Mouse (Mus musculus) neural tube, embryonic 11.5 days (tissue): ENCODE results near the gene Nmrk2. TPM values are rescaled to one million over a fixed set of nuclear protein-coding genes. Genes with fewer than 3 reads are reported as not detected.

ENCODE experiments used
- ATAC-seq: fragments of 200-750 bp; cut with Nextera tagmentation; 2 replicates; pipeline ENCODE4 v1.8.0; 2017; ENCODE audit warnings: moderate number of reproducible peaks, mild to moderate bottlenecking, moderate TSS enrichment, moderate library complexity; ENCODE audit not compliant: insufficient read depth, low FRiP score, low TSS enrichment
- DNase-seq: peaks from one replicate; pipeline ENCODE4 v3.0.0-alpha.2; 2015; ENCODE audit warnings: low spot score
- H3K27ac ChIP-seq: fragments of 300-500 bp; sonication (generic); 2 replicates; pipeline ENCODE4 v1.5.1; 2014; ENCODE audit warnings: low read depth, mild to moderate bottlenecking, low read length
- H3K27me3 ChIP-seq: fragments of 300-500 bp; sonication (generic); 2 replicates; pipeline ENCODE4 v1.6.1; 2014; ENCODE audit warnings: mild to moderate bottlenecking, low read length, mixed read lengths; ENCODE audit not compliant: control insufficient read depth, insufficient read depth
- H3K36me3 ChIP-seq: fragments of 300-500 bp; sonication (generic); 2 replicates; pipeline ENCODE4 v1.6.1; 2014; ENCODE audit warnings: mild to moderate bottlenecking, low read length, moderate library complexity, mixed read lengths; ENCODE audit not compliant: control insufficient read depth, insufficient read depth
- H3K4me1 ChIP-seq: fragments of 300-500 bp; sonication (generic); 2 replicates; pipeline ENCODE4 v1.6.1; 2014; ENCODE audit warnings: low read length, mixed read lengths; ENCODE audit not compliant: control insufficient read depth, insufficient read depth
- H3K4me2 ChIP-seq: fragments of 300-500 bp; sonication (generic); 2 replicates; pipeline ENCODE4 v1.6.1; 2014; ENCODE audit warnings: low read depth, mild to moderate bottlenecking, moderate library complexity
- H3K4me3 ChIP-seq: fragments of 300-500 bp; sonication (generic); 2 replicates; pipeline ENCODE4 v1.5.1; 2014; ENCODE audit warnings: low read depth, low read length
- H3K9ac ChIP-seq: fragments of 300-500 bp; sonication (generic); 2 replicates; pipeline ENCODE4 v1.6.1; 2014; ENCODE audit warnings: mild to moderate bottlenecking, low read length
- H3K9me3 ChIP-seq: fragments of 300-500 bp; sonication (generic); 2 replicates; pipeline ENCODE4 v1.6.1; 2016; ENCODE audit warnings: low read length; ENCODE audit not compliant: control insufficient read depth
- WGBS: fragments of 180-500 bp; shearing (Covaris S2); extraction: QIAGEN DNeasy Blood & Tissue Kit; methylation state at CpG from one replicate; pipeline ENCODE4 v1.1.7; 2014; 5-methylcytosine and 5-hydroxymethylcytosine counted together
- polyA plus RNA-seq: library from polyadenylated mRNA; unstranded; fragments of >200 nt; fragmentation: Nextera tagmentation; extraction: Ambion mirVana; gene quantifications from 2 replicates; pipeline ENCODE4 v1.2.1, GENCODE M21; 2014

The Nmrk2 gene
- 0.12 TPM in 2 replicates for polyA plus RNA-seq

- H3K9me3 ChIP-seq = no peaks in the 10 kb centered on the region
- 59% methylated on average over 13 of the region's 13 CpGs for WGBS
- H3K36me3 ChIP-seq = no peaks in the 10 kb centered on the region
- no peak for ATAC-seq
- no peak within 1 kb of the TSS for H3K27ac ChIP-seq
- H3K27me3 ChIP-seq = no peaks in the 10 kb centered on the region
- no peak for DNase-seq
- no peak within 1 kb of the TSS for H3K4me2 ChIP-seq
- no peak within 1 kb of the TSS for H3K4me3 ChIP-seq
- H3K9ac ChIP-seq = no peak within 1 kb of the TSS
- H3K4me1 ChIP-seq = no peaks in the 10 kb centered on the region
Measured at GRCm38 (mm10) chr10:81201807-81202758, at the start of gene Nmrk2. Gene Nmrk2 (minus strand): TSS chr10:81202051.

DNA sequence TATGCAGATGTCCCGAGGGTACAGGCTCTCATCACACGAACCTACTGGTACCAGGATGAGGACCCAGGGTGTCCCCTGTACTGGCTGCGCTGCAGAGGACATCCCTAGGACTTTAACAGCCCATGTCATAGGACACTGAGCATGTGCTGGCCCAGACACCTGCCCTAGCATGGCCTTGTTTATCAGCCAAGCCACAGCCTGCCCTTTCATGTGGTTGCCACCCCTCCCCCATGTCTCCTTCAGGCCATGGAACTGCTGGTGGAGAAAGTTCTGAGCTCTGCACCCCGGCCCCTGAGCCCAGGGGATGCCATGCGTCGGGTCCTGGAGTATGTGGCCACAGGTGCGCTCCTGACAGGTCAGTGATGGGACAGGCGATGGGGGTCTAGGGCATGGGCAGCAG lies 47.6 kb upstream of the Nmrk2 start:
- H3K4me2 ChIP-seq = no peak overlapping the region
- DNase-seq (no peak), ATAC-seq (no peak)
- H3K4me3 ChIP-seq = no peak overlapping the region
- no peaks in the 10 kb centered on the region for H3K36me3 ChIP-seq
- H3K9ac ChIP-seq = no peak overlapping the region
- no peak overlapping the region for H3K27ac ChIP-seq
- no peaks in the 10 kb centered on the region; the same call in 1 of the 2 replicates for H3K4me1 ChIP-seq
- H3K27me3 ChIP-seq = peaks cover 28% of the 10 kb centered on the region
- WGBS = 82% methylated on average over 8 of the region's 8 CpGs
- H3K9me3 ChIP-seq = no peaks in the 10 kb centered on the region

DNA sequence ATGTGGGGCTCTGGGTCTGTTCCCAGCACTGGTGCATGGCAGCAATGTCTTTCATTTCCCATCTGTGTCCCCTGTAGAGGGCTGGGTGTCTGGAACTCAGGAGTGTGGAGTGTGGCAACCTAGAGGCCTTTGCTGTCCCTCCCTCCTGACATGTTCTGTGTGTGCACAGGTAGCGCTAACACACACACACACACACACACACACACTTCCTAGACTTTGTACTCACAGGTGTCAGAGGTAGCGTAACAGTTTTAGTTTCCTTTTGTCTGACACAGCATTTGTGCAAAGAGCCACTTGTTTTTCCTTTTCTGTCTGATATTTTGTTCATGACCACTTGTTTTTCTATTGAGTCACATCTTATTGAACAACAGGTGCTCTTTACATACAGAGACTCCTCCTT lies 46.0 kb upstream of the Nmrk2 start:
- no peak for ATAC-seq
- Histone ChIP-seq H3K9me3 (no peaks in the 10 kb centered on the region), H3K27me3 (peaks cover 19% of the 10 kb centered on the region; the same call in 1 of the 2 replicates), H3K4me2 (no peak overlapping the region), H3K27ac (no peak overlapping the region), H3K4me3 (no peak overlapping the region), H3K4me1 (no peaks in the 10 kb centered on the region; the same call in 1 of the 2 replicates), H3K9ac (no peak overlapping the region), H3K36me3 (no peaks in the 10 kb centered on the region)
- DNase-seq = no peak
- WGBS = 95% methylated on average over 2 of the region's 2 CpGs

- Histone ChIP-seq H3K4me3 (no peak overlapping the region), H3K9me3 (no peaks in the 10 kb centered on the region), H3K27ac (no peak overlapping the region), H3K27me3 (peaks cover 4% of the 10 kb centered on the region), H3K4me1 (peaks cover under 1% of the 10 kb centered on the region; the same call in 1 of the 2 replicates), H3K9ac (no peak overlapping the region), H3K36me3 (no peaks in the 10 kb centered on the region), H3K4me2 (no peak overlapping the region)
- no peak for ATAC-seq
- WGBS = 92% methylated on average over 6 of the region's 6 CpGs
- no peak for DNase-seq
Measured at GRCm38 (mm10) chr10:81245166-81245565, 43.3 kb upstream of the Nmrk2 start.

- H3K9me3 ChIP-seq = no peaks in the 10 kb centered on the region
- DNase-seq (peak; percentile 84), ATAC-seq (peak; percentile 64)
- no peak overlapping the region for H3K4me2 ChIP-seq
- peaks cover 4% of the 10 kb centered on the region; the same call in 1 of the 2 replicates for H3K4me1 ChIP-seq
- H3K27me3 ChIP-seq = peaks cover 10% of the 10 kb centered on the region
- H3K9ac ChIP-seq = no peak overlapping the region
- H3K4me3 ChIP-seq = no peak overlapping the region
- H3K27ac ChIP-seq = no peak overlapping the region
- H3K36me3 ChIP-seq = no peaks in the 10 kb centered on the region
- WGBS = 11% methylated on average over 17 of the region's 17 CpGs
Measured at GRCm38 (mm10) chr10:81244595-81244994, 42.7 kb upstream of the Nmrk2 start.

- Histone ChIP-seq H3K9me3 (no peaks in the 10 kb centered on the region), H3K27me3 (peaks cover 14% of the 10 kb centered on the region), H3K4me1 (peaks cover 4% of the 10 kb centered on the region; the same call in 1 of the 2 replicates), H3K36me3 (no peaks in the 10 kb centered on the region), H3K4me3 (no peak overlapping the region), H3K9ac (no peak overlapping the region), H3K27ac (no peak overlapping the region), H3K4me2 (no peak overlapping the region)
- whole genome bisulfite sequencing = 74% methylated on average over 4 of the region's 4 CpGs
- ATAC-seq (no peak), DNase-seq (no peak)
Measured at GRCm38 (mm10) chr10:81244146-81244545, 42.3 kb upstream of the Nmrk2 start.

DNA sequence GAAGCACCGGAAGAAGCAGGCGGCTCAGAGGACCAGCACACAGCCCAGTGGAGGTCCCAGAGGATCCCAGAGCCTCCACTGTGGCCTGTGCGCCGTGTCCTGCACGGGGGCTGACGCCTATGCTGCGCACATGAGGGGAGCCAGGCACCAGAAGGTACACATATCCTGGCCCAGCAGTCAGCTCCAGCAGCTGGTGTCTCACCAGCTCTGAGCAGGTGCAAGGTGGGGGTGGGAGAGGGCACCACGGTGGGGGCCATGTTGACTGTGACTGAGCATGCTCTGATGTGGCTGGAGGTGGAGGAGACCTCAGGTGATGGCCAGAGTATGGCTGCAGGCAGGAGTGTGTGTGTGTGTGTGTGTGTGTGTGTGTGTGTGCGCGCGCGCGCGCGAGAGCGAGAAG lies 40.2 kb upstream of the Nmrk2 start:
- ATAC-seq (no peak), DNase-seq (no peak)
- Histone ChIP-seq H3K27me3 (peaks cover 16% of the 10 kb centered on the region), H3K4me1 (peaks cover 4% of the 10 kb centered on the region; the same call in 1 of the 2 replicates), H3K4me2 (no peak overlapping the region), H3K9me3 (no peaks in the 10 kb centered on the region), H3K36me3 (no peaks in the 10 kb centered on the region), H3K27ac (no peak overlapping the region), H3K4me3 (no peak overlapping the region), H3K9ac (no peak overlapping the region)
- 90% methylated on average over 16 of the region's 16 CpGs for WGBS

DNA sequence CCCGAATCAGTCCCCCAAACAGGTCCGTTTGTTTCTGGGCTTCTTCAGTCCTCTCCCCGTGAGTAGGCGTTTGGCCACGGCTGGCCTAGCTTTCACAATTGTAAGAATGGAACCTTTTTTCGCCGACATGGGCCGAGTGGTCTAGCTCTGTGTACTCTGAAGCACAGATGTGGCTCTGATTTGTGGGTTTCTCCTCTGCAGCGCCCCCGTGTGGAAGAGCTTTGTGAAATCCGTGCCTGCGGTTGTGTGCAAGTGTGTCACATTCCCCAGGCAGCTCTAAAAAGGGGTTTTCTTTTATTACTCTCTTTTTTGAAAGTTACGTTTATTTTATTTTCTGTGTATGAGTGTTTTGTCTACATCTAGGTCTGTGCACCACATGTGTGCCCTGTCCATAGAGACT lies 39.0 kb upstream of the Nmrk2 start:
- H3K9ac ChIP-seq = no peak overlapping the region
- no peak overlapping the region for H3K4me2 ChIP-seq
- H3K27ac ChIP-seq = no peak overlapping the region
- no peaks in the 10 kb centered on the region for H3K36me3 ChIP-seq
- H3K4me1 ChIP-seq = peaks cover 4% of the 10 kb centered on the region; the same call in 1 of the 2 replicates
- WGBS = 26% methylated on average over 13 of the region's 13 CpGs
- ATAC-seq (no peak), DNase-seq (peak; percentile 79)
- peaks cover 16% of the 10 kb centered on the region for H3K27me3 ChIP-seq
- no peak overlapping the region for H3K4me3 ChIP-seq
- no peaks in the 10 kb centered on the region for H3K9me3 ChIP-seq

DNA sequence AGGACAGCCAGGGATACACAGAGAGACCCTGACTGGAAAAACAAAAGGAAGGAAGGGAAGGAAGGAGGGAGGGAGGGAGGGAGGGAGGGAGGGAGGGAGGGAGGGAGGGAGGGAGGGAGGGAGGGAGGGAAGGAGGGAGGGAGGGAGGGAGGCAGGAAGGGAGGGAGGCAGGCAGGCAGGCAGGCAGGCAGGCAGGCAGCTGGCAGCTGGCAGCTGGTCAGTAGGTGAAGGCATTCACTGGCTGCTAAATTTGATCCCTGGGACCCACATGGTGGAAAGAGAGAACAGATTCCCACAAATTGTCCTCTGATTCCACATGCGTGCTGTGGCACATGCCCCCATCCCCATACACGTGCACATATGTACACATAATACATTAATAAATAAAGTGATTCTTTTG lies 36.8 kb upstream of the Nmrk2 start:
- H3K27me3 ChIP-seq = peaks cover 16% of the 10 kb centered on the region
- WGBS = 77% methylated on average over 2 of the region's 2 CpGs
- H3K4me2 ChIP-seq = no peak overlapping the region
- H3K27ac ChIP-seq = no peak overlapping the region
- DNase-seq (no peak), ATAC-seq (no peak)
- peaks cover 4% of the 10 kb centered on the region; the same call in 1 of the 2 replicates for H3K4me1 ChIP-seq
- no peak overlapping the region for H3K4me3 ChIP-seq
- H3K9me3 ChIP-seq = no peaks in the 10 kb centered on the region
- H3K9ac ChIP-seq = no peak overlapping the region
- no peaks in the 10 kb centered on the region for H3K36me3 ChIP-seq
